Mouse (Mus musculus): ENCODE measurements around the gene Sidt1. TPM values are rescaled to one million over a fixed set of nuclear protein-coding genes. Genes with fewer than 3 reads are reported as not detected.
"Not testable (repeated sequence)": the region's sequence is repeated elsewhere in the genome, so short reads cannot be mapped to it uniquely, and the experiment has no call there.

Gene Sidt1
- polyA plus RNA-seq, 1 experiment from 2014 or later, result 1.1 TPM

DNA sequence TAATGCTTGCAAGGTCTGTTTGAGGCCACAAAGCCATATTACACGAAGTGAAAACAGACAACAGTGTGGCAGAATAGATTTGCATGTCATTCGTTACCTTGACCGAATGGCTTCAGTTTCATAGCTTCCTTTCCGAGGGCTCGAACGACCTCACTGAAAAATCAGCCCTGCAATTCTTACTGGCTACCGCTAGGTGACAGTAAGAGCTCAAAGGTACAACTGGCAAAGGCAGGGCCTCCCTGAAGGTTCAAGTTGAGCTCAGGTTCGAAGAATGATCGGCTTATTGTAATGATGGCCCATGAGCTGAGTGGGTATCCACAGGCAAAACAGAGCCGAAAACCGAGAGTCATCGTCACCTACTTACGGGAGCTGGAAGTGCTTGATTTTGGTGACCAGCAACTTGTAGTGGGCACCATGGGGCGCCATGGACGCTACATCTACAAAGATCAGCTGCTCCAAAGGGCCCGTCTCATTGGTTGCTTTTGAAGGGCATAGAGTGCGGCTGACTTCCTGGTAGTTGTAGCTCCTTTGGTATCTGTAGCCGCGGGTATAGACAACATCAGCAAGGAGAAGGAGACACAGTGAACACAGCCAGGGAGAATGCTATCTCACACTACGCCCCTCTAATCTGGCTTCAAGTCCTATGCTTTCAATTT lies 33.4 kb downstream of the Sidt1 start:
- H3K27me3 ChIP-seq (replicated peaks), result no peaks in the 10 kb centered on the region
- H3K9ac ChIP-seq, result no peak overlapping the region
- WGBS, result 80% methylated on average over 20 of the region's 20 CpGs

DNA sequence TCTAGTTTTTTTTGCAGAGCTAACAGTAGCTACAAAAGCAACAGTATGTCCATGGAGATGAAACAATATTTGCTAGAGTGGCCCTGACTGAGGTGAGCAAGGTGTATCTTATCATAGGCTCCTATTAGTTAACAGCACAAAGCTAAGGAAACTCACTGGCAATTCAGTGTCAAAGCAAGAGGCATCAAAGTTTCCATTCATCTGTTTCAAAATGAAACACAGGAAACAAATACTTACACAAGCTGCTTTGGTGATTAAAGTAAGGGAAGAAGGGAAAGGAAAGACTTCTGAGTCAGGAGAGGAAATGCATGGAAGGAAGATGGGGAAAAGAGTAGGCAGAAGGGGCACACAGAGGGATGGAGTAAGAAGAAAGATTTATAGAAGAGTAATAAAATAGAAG lies 39.0 kb downstream of the Sidt1 start:
- ATAC-seq, result no peak
- no peaks in the 10 kb centered on the region for H3K27me3 ChIP-seq (replicated peaks)
- no peak overlapping the region for H3K4me2 ChIP-seq (replicated peaks)
- H3K9ac ChIP-seq, result no peak overlapping the region
- no peaks in the 10 kb centered on the region for H3K4me1 ChIP-seq (replicated peaks)
- no peak overlapping the region for H3K27ac ChIP-seq
- H3K36me3 ChIP-seq, result no peaks in the 10 kb centered on the region
- no peak overlapping the region for H3K4me3 ChIP-seq (replicated peaks)
- H3K9me3 ChIP-seq, result no peaks in the 10 kb centered on the region

More for the DNA sequence above, 33.4 kb downstream of the Sidt1 start:
- no peak for ATAC-seq
- Histone ChIP-seq H3K4me2 (replicated peaks) (no peak overlapping the region), H3K4me3 (replicated peaks) (no peak overlapping the region), H3K27ac (no peak overlapping the region), H3K4me1 (replicated peaks) (0 out of 2 replicates have a peak, but pooled peaks cover 4% of the 10 kb centered on the region), H3K36me3 (no peaks in the 10 kb centered on the region), H3K9me3 (no peaks in the 10 kb centered on the region)

DNA sequence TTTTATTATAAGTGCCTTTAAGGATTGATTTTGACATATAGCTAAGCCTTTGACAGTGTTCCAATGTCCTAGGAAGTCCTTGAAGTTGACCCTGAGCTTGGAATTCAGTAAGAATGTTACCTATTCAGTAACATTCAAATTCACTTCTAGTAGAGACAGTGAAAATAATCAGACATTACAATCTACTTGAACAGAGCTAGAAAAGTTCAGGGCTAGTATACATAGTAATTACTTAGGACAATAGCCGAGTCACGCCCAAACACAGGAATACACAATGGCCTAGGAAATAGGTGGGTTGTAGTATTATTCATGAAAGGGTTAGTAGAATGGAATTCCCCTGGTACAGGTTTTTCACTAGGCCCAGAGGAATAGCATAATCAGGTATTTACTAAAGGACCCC lies 40.3 kb downstream of the Sidt1 start:
- H3K9ac ChIP-seq; ATAC-seq; H3K27me3 ChIP-seq (replicated peaks); H3K36me3 ChIP-seq; H3K9me3 ChIP-seq; H3K4me1 ChIP-seq (replicated peaks); H3K4me2 ChIP-seq (replicated peaks); H3K27ac ChIP-seq; H3K4me3 ChIP-seq (replicated peaks): not testable (repeated sequence)
- WGBS, result 89% methylated on average over 2 of the region's 2 CpGs

DNA sequence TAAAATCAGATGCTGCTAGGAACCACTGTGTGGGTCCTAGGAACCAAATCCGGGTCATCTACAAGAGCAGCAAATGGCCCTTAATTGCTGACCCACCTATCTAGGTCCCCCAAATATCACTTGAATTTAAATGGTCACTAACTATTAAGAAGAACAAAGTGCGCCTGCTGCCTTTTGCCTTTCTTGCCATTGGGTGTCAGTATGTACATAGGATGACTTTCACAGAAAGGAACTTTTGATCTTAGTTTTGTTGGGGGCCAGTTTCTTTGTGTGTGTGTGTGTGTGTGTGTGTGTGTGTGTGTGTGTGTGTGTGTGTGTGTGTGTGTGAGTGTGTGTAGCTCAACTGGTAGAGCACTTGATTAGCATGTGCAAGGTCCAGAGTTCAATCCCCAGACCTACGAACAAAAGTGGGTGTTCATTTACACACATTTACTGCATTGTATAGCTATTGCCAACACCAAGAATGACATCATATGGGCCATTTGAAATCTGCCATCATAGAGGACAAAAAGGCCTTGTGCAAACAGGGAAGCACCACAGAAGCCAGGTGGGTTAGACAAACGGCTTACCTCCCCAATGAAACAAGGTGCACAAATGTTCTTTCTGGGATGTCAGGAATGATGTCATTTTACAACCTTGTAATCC lies 43.9 kb downstream of the Sidt1 start:
- H3K4me3 ChIP-seq (replicated peaks), result no peak overlapping the region
- WGBS, result 57% methylated on average over 4 of the region's 4 CpGs
- H3K9me3 ChIP-seq, result no peaks in the 10 kb centered on the region
- ATAC-seq, result 0 out of 2 replicates have a peak, but pooled peaks have one; percentile 49
- no peak overlapping the region for H3K27ac ChIP-seq
- H3K27me3 ChIP-seq (replicated peaks), result no peaks in the 10 kb centered on the region
- no peaks in the 10 kb centered on the region for H3K4me1 ChIP-seq (replicated peaks)
- H3K9ac ChIP-seq, result no peak overlapping the region
- no peak overlapping the region for H3K4me2 ChIP-seq (replicated peaks)
- no peaks in the 10 kb centered on the region for H3K36me3 ChIP-seq

DNA sequence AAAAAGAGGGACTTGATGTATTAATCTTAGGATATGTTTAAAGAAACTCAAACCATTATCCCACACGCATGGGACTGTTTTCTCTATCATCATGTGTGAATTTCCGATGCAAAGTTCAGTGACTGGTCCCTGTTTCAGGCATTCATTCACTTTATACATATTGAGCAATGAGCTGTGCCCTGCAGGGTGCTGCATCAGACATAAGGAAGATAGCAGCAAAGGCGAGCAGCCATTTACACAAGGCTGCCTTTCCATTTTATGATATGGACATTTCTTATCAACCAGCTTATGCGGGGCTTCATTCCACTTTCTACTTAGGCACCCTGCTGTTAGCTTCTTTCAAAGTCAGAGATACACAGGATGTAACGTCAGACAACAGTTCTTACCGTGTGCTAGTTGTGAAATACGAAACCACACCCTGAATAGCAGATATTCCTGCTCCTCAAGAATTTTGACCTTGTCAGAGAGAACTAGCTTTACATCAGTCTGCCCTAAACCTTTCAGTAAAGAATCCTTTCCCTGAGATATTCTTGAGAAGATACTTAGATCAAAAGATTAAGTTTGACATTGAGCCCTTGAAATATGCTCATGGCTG lies 45.5 kb downstream of the Sidt1 start:
- peak; percentile 67 for ATAC-seq
- no peak overlapping the region for H3K4me2 ChIP-seq (replicated peaks)
- H3K27ac ChIP-seq, result no peak overlapping the region
- no peaks in the 10 kb centered on the region for H3K4me1 ChIP-seq (replicated peaks)
- no peak overlapping the region for H3K9ac ChIP-seq
- H3K27me3 ChIP-seq (replicated peaks), result no peaks in the 10 kb centered on the region
- H3K36me3 ChIP-seq, result no peaks in the 10 kb centered on the region
- WGBS, result 48% methylated on average over 7 of the region's 7 CpGs
- H3K4me3 ChIP-seq (replicated peaks), result no peak overlapping the region
- H3K9me3 ChIP-seq, result no peaks in the 10 kb centered on the region

DNA sequence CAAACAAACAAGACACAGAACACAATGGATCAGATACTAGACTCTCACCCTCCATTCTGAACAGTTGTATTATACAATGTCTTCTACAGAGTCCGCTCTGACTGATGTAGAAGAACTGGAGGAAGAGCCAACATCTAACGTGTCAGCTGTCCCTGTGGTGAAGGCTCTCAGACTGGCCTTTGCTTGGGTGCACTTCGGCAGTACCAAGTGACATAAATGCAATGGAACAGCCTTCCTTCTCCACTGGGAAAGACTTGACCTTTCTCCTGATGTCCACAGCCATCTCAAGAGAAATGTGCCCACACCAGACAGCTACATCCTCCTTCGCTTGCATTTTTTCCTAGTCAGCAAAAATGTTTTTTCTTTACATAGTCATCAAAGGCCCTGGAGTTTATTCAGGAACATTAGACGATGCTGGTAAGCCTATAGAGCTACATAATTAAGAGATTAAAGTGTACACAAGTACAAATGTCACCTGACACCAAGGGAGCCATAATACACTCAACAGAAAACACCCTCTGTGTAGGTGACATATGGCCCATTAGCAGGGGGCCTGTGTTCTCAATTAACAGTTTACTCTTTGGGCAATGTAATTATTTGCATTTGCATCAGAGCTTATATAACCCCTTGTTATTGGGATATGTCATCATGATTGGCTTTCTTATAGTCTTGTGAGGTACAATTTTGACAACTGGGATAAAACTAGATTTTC lies 50.2 kb downstream of the Sidt1 start:
- Histone ChIP-seq H3K4me3 (replicated peaks) (no peak overlapping the region), H3K36me3 (no peaks in the 10 kb centered on the region)
- ATAC-seq, result no peak

DNA sequence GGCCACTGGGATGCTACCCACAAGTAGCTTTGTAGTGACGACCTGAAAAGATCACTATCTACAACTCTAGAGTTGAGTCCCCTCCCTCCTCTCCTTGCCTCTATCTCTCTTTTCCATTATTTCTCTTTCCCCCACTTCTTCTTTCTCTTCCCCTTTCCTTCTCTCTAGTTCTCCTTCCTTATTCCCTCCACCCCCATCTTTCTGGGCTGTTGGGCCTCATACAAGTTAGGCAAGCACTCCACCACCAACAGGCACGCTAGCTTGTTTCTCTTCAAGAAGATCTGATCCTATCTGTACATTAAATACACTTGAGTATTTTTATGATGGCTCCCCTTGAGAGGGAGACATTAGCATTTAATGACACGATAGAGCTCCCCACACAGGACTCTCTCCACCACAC lies 51.0 kb downstream of the Sidt1 start:
- no peak overlapping the region for H3K4me3 ChIP-seq (replicated peaks)
- H3K27me3 ChIP-seq (replicated peaks), result no peaks in the 10 kb centered on the region
- no peak overlapping the region for H3K27ac ChIP-seq
- H3K36me3 ChIP-seq, result no peaks in the 10 kb centered on the region
- WGBS, result 73% methylated on average over 3 of the region's 3 CpGs
- H3K9me3 ChIP-seq, result no peaks in the 10 kb centered on the region
- no peak for ATAC-seq
- no peak overlapping the region for H3K4me2 ChIP-seq (replicated peaks)
- H3K9ac ChIP-seq, result no peak overlapping the region
- H3K4me1 ChIP-seq (replicated peaks), result no peaks in the 10 kb centered on the region

More for the DNA sequence above, 50.2 kb downstream of the Sidt1 start:
- H3K4me1 ChIP-seq (replicated peaks), result no peaks in the 10 kb centered on the region
- H3K27me3 ChIP-seq (replicated peaks), result no peaks in the 10 kb centered on the region
- no peak overlapping the region for H3K27ac ChIP-seq
- H3K9me3 ChIP-seq, result no peaks in the 10 kb centered on the region
- no peak overlapping the region for H3K9ac ChIP-seq
- 84% methylated on average over 5 of the region's 5 CpGs for WGBS
- H3K4me2 ChIP-seq (replicated peaks), result no peak overlapping the region

DNA sequence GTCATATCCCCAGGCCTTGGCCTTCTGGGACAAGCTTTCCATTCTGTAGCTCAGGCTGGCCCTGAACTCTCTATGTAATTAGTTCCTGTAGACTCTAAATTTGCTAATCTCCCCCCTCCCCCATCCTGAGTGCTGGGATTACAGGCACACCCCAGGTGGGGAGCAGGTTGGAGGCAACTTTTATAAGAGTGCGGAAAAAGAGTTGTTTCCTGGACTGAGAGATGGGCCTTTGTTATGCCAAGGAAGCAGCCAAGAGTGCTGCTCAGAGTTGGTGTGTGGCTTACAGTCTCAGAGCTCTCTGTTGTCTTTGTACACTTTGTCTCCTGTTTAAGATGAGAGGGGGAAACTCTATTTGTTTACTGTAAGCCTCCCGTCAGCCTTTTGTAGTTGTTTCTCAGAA lies 52.2 kb downstream of the Sidt1 start:
- Histone ChIP-seq H3K27ac (no peak overlapping the region), H3K9me3 (no peaks in the 10 kb centered on the region), H3K9ac (no peak overlapping the region), H3K36me3 (no peaks in the 10 kb centered on the region), H3K4me3 (replicated peaks) (no peak overlapping the region), H3K4me1 (replicated peaks) (no peaks in the 10 kb centered on the region), H3K27me3 (replicated peaks) (no peaks in the 10 kb centered on the region), H3K4me2 (replicated peaks) (no peak overlapping the region)
- WGBS, result 59% methylated on average over 2 of the region's 2 CpGs
- ATAC-seq, result no peak

DNA sequence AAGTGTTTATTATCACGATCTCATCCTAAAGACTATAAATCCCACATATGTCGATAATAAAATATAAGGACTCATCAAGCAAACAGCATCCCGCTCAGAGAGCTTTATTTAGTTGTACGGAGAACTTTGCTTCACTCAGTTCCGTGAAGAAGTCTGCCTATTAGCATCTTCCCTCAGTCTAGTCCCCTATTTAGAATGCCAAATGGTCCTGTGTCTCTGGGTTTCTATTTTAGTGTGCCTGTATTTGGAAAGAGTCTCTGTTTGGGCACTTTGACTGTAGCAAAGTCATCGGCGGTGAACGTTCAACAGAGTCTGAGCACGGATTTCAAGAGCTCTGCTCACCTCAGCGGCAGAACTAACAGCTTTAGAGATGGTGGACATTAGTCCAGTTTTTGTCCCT lies 55.8 kb downstream of the Sidt1 start:
- ATAC-seq, result no peak
- H3K36me3 ChIP-seq, result no peaks in the 10 kb centered on the region

DNA sequence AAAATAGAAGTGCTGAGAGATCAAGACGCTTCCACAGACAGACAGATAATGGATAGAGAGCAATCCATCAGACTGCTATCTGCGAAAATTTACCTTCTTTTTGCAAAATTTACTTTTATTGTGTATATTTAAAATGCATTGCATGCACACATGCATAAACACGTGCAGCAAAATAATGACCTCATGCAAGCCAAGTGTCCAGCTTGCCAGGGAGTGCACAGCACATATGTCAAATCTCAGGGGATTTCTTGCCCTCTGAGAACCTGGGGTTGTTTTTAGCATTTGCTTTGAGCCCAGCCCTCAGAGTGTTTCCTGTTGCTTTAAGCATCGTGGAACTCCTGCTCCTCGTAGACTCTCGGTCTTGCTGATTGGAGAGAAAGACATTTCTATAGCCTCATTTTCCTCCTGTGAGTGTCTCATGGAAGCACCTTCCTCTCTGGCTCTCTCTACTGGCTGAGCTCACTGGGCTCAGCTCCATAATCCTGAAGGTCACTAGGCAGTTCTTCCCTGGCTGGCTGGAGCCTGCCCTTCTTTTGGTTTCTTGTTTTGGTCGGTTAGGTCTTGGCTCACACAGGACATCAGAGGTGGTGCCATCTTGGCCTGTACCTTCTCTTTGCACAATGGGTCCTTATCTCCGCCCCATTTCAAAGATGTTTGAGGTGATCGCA lies 61.5 kb downstream of the Sidt1 start:
- Histone ChIP-seq H3K4me1 (replicated peaks) (no peaks in the 10 kb centered on the region), H3K4me2 (replicated peaks) (no peak overlapping the region), H3K27ac (no peak overlapping the region), H3K9ac (no peak overlapping the region), H3K9me3 (no peaks in the 10 kb centered on the region), H3K36me3 (no peaks in the 10 kb centered on the region), H3K27me3 (replicated peaks) (no peaks in the 10 kb centered on the region), H3K4me3 (replicated peaks) (no peak overlapping the region)
- no peak for ATAC-seq
- 67% methylated on average over 9 of the region's 9 CpGs for WGBS

More for the DNA sequence above, 55.8 kb downstream of the Sidt1 start:
- no peak overlapping the region for H3K4me2 ChIP-seq (replicated peaks)
- H3K4me3 ChIP-seq (replicated peaks), result no peak overlapping the region
- no peaks in the 10 kb centered on the region for H3K27me3 ChIP-seq (replicated peaks)
- H3K27ac ChIP-seq, result no peak overlapping the region
- H3K9me3 ChIP-seq, result no peaks in the 10 kb centered on the region
- WGBS, result 90% methylated on average over 10 of the region's 10 CpGs
- no peak overlapping the region for H3K9ac ChIP-seq
- no peaks in the 10 kb centered on the region for H3K4me1 ChIP-seq (replicated peaks)

DNA sequence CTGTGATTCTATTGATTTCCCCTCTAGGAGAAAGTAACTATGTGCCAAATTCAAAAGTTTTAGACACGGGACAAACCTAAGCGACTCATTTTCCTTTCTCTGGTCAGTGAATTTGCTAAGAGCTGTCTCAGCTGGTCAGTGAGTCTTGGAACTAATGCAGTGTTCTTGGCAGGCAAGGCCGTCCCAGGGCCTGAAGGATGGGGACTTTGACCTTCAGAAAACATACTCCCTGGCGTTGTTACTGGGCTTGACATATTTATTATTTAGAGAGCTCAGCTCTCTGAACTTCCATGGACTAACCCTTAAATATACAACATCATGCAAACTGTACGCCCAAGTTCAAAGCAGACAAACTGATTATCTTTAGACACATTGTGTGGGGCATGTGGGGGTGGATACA lies 62.4 kb downstream of the Sidt1 start:
- no peak overlapping the region for H3K27ac ChIP-seq

DNA sequence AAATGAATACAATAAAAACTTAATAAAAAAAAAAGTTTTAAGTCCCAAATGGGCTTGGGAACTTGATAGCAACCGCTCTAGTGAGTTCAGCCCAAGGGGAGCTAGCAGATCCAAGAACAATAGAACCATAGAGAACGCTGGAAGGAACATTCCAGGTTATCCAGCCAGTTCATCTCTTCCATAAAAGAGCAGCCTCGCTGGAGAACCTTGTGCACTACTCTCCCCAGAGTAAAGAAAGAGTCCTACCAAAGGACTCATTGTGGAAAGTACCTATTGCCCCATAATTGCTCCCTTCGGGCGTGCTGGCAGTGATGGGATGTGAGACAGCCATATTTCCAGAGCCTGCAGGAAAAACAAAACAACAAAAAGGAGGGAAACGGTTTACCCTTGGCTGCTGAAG lies 63.4 kb downstream of the Sidt1 start:
- no peak overlapping the region for H3K4me2 ChIP-seq (replicated peaks)
- no peak overlapping the region for H3K27ac ChIP-seq
- no peaks in the 10 kb centered on the region for H3K36me3 ChIP-seq
- H3K4me1 ChIP-seq (replicated peaks), result no peaks in the 10 kb centered on the region
- H3K9me3 ChIP-seq, result no peaks in the 10 kb centered on the region
- ATAC-seq, result no peak
- 72% methylated on average over 6 of the region's 6 CpGs for WGBS
- no peak overlapping the region for H3K4me3 ChIP-seq (replicated peaks)
- H3K9ac ChIP-seq, result no peak overlapping the region
- H3K27me3 ChIP-seq (replicated peaks), result no peaks in the 10 kb centered on the region

More for the DNA sequence above, 62.4 kb downstream of the Sidt1 start:
- ATAC-seq, result 0 out of 2 replicates have a peak, but pooled peaks have one; percentile 36
- Histone ChIP-seq H3K4me1 (replicated peaks) (no peaks in the 10 kb centered on the region), H3K4me2 (replicated peaks) (no peak overlapping the region), H3K4me3 (replicated peaks) (no peak overlapping the region), H3K36me3 (no peaks in the 10 kb centered on the region), H3K9me3 (no peaks in the 10 kb centered on the region), H3K27me3 (replicated peaks) (no peaks in the 10 kb centered on the region), H3K9ac (no peak overlapping the region)
- 47% methylated on average over 5 of the region's 5 CpGs for WGBS
